25 mouse cellular contexts compared by ENCODE assay signal in genomic region chr9:61602353-61602978, GRCm38 (mm10).
DNase-seq lines count a peak whose midpoint lies in the region; ATAC-seq and TF ChIP-seq lines count a peak whose summit lies in the region.
"Had no signal": no experiment of that assay in that cellular context is flagged by ENCODE, and none has a peak within 500 bp of the region (broad histone marks: within the 10 kb centered on the region; RNA-seq: fewer than 3 reads in every experiment).

No protein-coding gene starts in this region.

- no peak for ATAC-seq in hindbrain, embryonic 13.5 days (ENCODE audit: low FRiP score)
- ATAC-seq in hindbrain, embryonic 11.5 days (ENCODE audit: low FRiP score), result no peak
- peak; percentile 25 for ATAC-seq in limb, embryonic 14.5 days (ENCODE audit: low FRiP score, low read depth)
- ATAC-seq: midbrain, embryonic 15.5 days had no signal

- peaks cover 11% of the 10 kb centered on the region for H3K27me3 ChIP-seq in hindbrain, embryonic 13.5 days
- H3K27me3 ChIP-seq in hindbrain, embryonic 11.5 days (ENCODE audit: control insufficient read depth, insufficient read depth, low read length), result no peaks in the 10 kb centered on the region
- no peaks in the 10 kb centered on the region for H3K27me3 ChIP-seq in limb, embryonic 14.5 days (ENCODE audit: control insufficient read depth, insufficient read depth, low read length)
- H3K27me3 ChIP-seq: stomach, embryonic 15.5 days had no signal

- no peak overlapping the region for H3K4me2 ChIP-seq in hindbrain, embryonic 13.5 days
- no peak overlapping the region for H3K4me2 ChIP-seq in hindbrain, embryonic 11.5 days (replicated peaks; ENCODE audit: low read depth, low read length)
- 0 out of 2 replicates have a peak overlapping the region, but pooled peaks have one; percentile 7 for H3K4me2 ChIP-seq in limb, embryonic 14.5 days (replicated peaks; ENCODE audit: low read depth, low read length, severe bottlenecking)
- H3K4me2 ChIP-seq: heart, embryonic 15.5 days; liver, embryonic 13.5 days; lung, embryonic 14.5 days; midbrain, embryonic 15.5 days; neural tube, embryonic 13.5 days; stomach, embryonic 15.5 days had no signal

- TF ChIP-seq POLR2A in limb, embryonic 14.5 days (IDR thresholded peaks at IDR 0.05; ENCODE audit: borderline replicate concordance, extremely low read depth, insufficient read depth, insufficient read length), result no peak

- no peaks in the 10 kb centered on the region for H3K9me3 ChIP-seq in hindbrain, embryonic 13.5 days
- no peaks in the 10 kb centered on the region for H3K9me3 ChIP-seq in hindbrain, embryonic 11.5 days (ENCODE audit: control insufficient read depth, low read length)
- H3K9me3 ChIP-seq in limb, embryonic 14.5 days (ENCODE audit: control insufficient read depth, low read length), result no peaks in the 10 kb centered on the region
- H3K9me3 ChIP-seq: heart, embryonic 15.5 days; liver, embryonic 13.5 days; megakaryocyte, embryonic 14.5 days; midbrain, embryonic 15.5 days; neural tube, embryonic 13.5 days; stomach, embryonic 15.5 days had no signal

- intact Hi-C loops in gastrocnemius, postnatal 36 days (cut with DNase I), result no loop called here

- no peaks in the 10 kb centered on the region for H3K36me3 ChIP-seq in hindbrain, embryonic 13.5 days
- no peaks in the 10 kb centered on the region for H3K36me3 ChIP-seq in hindbrain, embryonic 11.5 days (ENCODE audit: control insufficient read depth, insufficient read depth, low read length)
- no peaks in the 10 kb centered on the region for H3K36me3 ChIP-seq in limb, embryonic 14.5 days (ENCODE audit: control insufficient read depth, insufficient read depth, low read length)
- H3K36me3 ChIP-seq: heart, embryonic 15.5 days; liver, embryonic 13.5 days; midbrain, embryonic 15.5 days; neural tube, embryonic 13.5 days; stomach, embryonic 15.5 days had no signal

- no peak overlapping the region for H3K9ac ChIP-seq in hindbrain, embryonic 13.5 days
- H3K9ac ChIP-seq in hindbrain, embryonic 11.5 days (ENCODE audit: low read depth, low read length), result no peak overlapping the region
- peak overlapping the region; percentile 21; the same call in 1 of the 2 replicates for H3K9ac ChIP-seq in limb, embryonic 14.5 days (ENCODE audit: low read depth, low read length, severe bottlenecking)
- H3K9ac ChIP-seq: heart, embryonic 15.5 days; liver, embryonic 13.5 days; lung, embryonic 14.5 days; midbrain, embryonic 15.5 days; neural tube, embryonic 13.5 days; stomach, embryonic 15.5 days had no signal

- 51% methylated on average over 7 of the region's 7 CpGs for WGBS in hindbrain, embryonic 13.5 days
- WGBS in hindbrain, embryonic 11.5 days, result 44% methylated on average over 7 of the region's 7 CpGs
- 20% methylated on average over 7 of the region's 7 CpGs for WGBS in limb, embryonic 14.5 days

- peak overlapping the region; percentile 35; the same call in 1 of the 2 replicates for H3K27ac ChIP-seq in hindbrain, embryonic 13.5 days
- no peak overlapping the region for H3K27ac ChIP-seq in hindbrain, embryonic 11.5 days (ENCODE audit: low read depth, low read length)
- H3K27ac ChIP-seq in limb, embryonic 14.5 days (replicated peaks; ENCODE audit: low read depth, low read length), result no peak overlapping the region; the same call in 1 of the 2 replicates
- H3K27ac ChIP-seq: gastrocnemius, adult 2 months; heart, embryonic 15.5 days; left cerebral cortex, adult 2 months; liver, embryonic 13.5 days; midbrain, embryonic 15.5 days; neural tube, embryonic 13.5 days; stomach, embryonic 15.5 days had no signal

- peak; percentile 47 for DNase-seq in embryo, embryonic 10 days (ENCODE audit: low spot score)
- DNase-seq in embryo, embryonic 9.5 days (ENCODE audit: extremely low spot score), result no peak
- DNase-seq in hindbrain, embryonic 11.5 days (ENCODE audit: low spot score), result no peak
- peak; percentile 84 for DNase-seq in forelimb bud, embryonic 11.5 days (ENCODE audit: low read depth, low spot score)
- peak; percentile 40 for DNase-seq in limb, embryonic 14.5 days (ENCODE audit: low spot score)
- no peak for DNase-seq in gastrocnemius, postnatal 36 days
- no peak for DNase-seq in testis, postnatal 10 days (ENCODE audit: low spot score)
- DNase-seq: cerebellum, adult 11 months; cerebellum, postnatal 14 days; gastrocnemius, adult 2 months; heart, postnatal 36 days; kidney, adult 2 months; kidney, postnatal 10 days; left cerebral cortex, postnatal 4 days; liver, embryonic 13.5 days; lung, embryonic 14.5 days; thymus, adult 18-20 months; thymus, postnatal 36 days had no signal

- H3K4me1 ChIP-seq in hindbrain, embryonic 13.5 days (replicated peaks), result peaks cover 17% of the 10 kb centered on the region
- peaks cover 4% of the 10 kb centered on the region; the same call in 1 of the 2 replicates for H3K4me1 ChIP-seq in hindbrain, embryonic 11.5 days (replicated peaks; ENCODE audit: control insufficient read depth, insufficient read depth, low read length)
- peaks cover 40% of the 10 kb centered on the region for H3K4me1 ChIP-seq in limb, embryonic 14.5 days (ENCODE audit: control insufficient read depth, insufficient read depth, low read length)
- H3K4me1 ChIP-seq: liver, embryonic 13.5 days; megakaryocyte, embryonic 14.5 days; stomach, embryonic 15.5 days had no signal

- no peak overlapping the region for H3K4me3 ChIP-seq in hindbrain, embryonic 13.5 days
- H3K4me3 ChIP-seq in hindbrain, embryonic 11.5 days (ENCODE audit: low read depth, low read length), result no peak overlapping the region
- H3K4me3 ChIP-seq in limb, embryonic 14.5 days (replicated peaks; ENCODE audit: low read length), result no peak overlapping the region
- H3K4me3 ChIP-seq: gastrocnemius, adult 2 months; heart, embryonic 15.5 days; left cerebral cortex, adult 2 months; liver, embryonic 13.5 days; megakaryocyte, embryonic 14.5 days; midbrain, embryonic 15.5 days; neural tube, embryonic 13.5 days; stomach, embryonic 15.5 days had no signal

Comparison
In these comparisons a context has a peak if more than half of its experiments do, and no peak if none do; other contexts are left out.
1. DNase-seq: peak in embryo, embryonic 10 days (single experiment), forelimb bud, embryonic 11.5 days (single experiment) and limb, embryonic 14.5 days (single experiment); none in embryo, embryonic 9.5 days (single experiment), hindbrain, embryonic 11.5 days (single experiment), gastrocnemius, postnatal 36 days (0 of 2) and testis, postnatal 10 days (single experiment).